In genomic region chr17:49438822-49439574, GRCm38 (mm10) we compare ENCODE assay signal across 13 mouse cellular contexts. TPM values are rescaled to one million over a fixed set of nuclear protein-coding genes. Genes with fewer than 3 reads are reported as not detected.
DNase-seq lines count a peak whose midpoint lies in the region; ATAC-seq and TF ChIP-seq lines count a peak whose summit lies in the region.
"Had no signal": no experiment of that assay in that cellular context is flagged by ENCODE, and none has a peak within 500 bp of the region (broad histone marks: within the 10 kb centered on the region; RNA-seq: fewer than 3 reads in every experiment).

No protein-coding gene starts in this region.

- no peak overlapping the region; the same call in 1 of the 2 replicates for H3K4me2 ChIP-seq in heart, embryonic 13.5 days
- H3K4me2 ChIP-seq: limb, embryonic 13.5 days had no signal

- H3K79me2 ChIP-seq in MEL (ENCODE audit: control insufficient read depth, insufficient read depth, low read length, poor library complexity), result no peaks in the 10 kb centered on the region

- TF ChIP-seq EP300 in MEL (IDR thresholded peaks at IDR 0.05; ENCODE audit: low read depth in 1 of 2, low read length in 2 of 2), result peak; percentile 71 to 85

- no peak for TF ChIP-seq CTCF in MEL (IDR thresholded peaks at IDR 0.05 in 2 of 3, conservative IDR thresholded peaks at IDR 0.05 in 1 of 3; ENCODE audit: control insufficient read depth in 1 of 3, insufficient read depth in 1 of 3, low read depth in 2 of 3, low read length in 3 of 3, poor library complexity in 1 of 3, severe bottlenecking in 1 of 3)

- no peaks in the 10 kb centered on the region for H3K27me3 ChIP-seq in heart, embryonic 13.5 days (replicated peaks)
- H3K27me3 ChIP-seq in MEL (ENCODE audit: control insufficient read depth in 1 of 2, insufficient read depth in 2 of 2, low read length in 2 of 2), result no peaks in the 10 kb centered on the region
- no peaks in the 10 kb centered on the region for H3K27me3 ChIP-seq in erythroblast, embryonic 14.5 days (ENCODE audit: control insufficient read depth)
- H3K27me3 ChIP-seq: limb, embryonic 13.5 days had no signal

- H3K36me3 ChIP-seq in heart, embryonic 13.5 days, result peaks cover 52% of the 10 kb centered on the region
- peaks cover 2 to 20% of the 10 kb centered on the region in 2 experiments; a peak in 3 of 4 replicates for H3K36me3 ChIP-seq in MEL (ENCODE audit: control insufficient read depth in 1 of 2, insufficient read depth in 2 of 2, low read length in 2 of 2)
- H3K36me3 ChIP-seq in erythroblast, embryonic 14.5 days (ENCODE audit: control insufficient read depth), result peaks cover 56% of the 10 kb centered on the region

- no peak for ATAC-seq in heart, embryonic 13.5 days (ENCODE audit: extremely low read depth, insufficient number of reproducible peaks, low FRiP score, low TSS enrichment)
- peak; percentile 87 for ATAC-seq in megakaryocyte progenitor cell, adult 5-6 weeks (replicated peaks; ENCODE audit: poor library complexity)

- no peaks in the 10 kb centered on the region for H3K9me3 ChIP-seq in heart, embryonic 13.5 days
- no peaks in the 10 kb centered on the region for H3K9me3 ChIP-seq in MEL (replicated peaks; ENCODE audit: insufficient read depth, low read length)
- peaks cover 7% of the 10 kb centered on the region for H3K9me3 ChIP-seq in erythroblast, embryonic 14.5 days (ENCODE audit: control insufficient read depth, low read length)
- H3K9me3 ChIP-seq: limb, embryonic 13.5 days; midbrain, embryonic 10.5 days had no signal

- 0 out of 2 replicates have a peak overlapping the region, but pooled peaks have one; percentile 13 for H3K9ac ChIP-seq in heart, embryonic 13.5 days
- H3K9ac ChIP-seq in MEL (ENCODE audit: control insufficient read depth, low read depth, low read length, poor library complexity, severe bottlenecking), result peak overlapping the region; percentile 25; the same call in 1 of the 2 replicates
- H3K9ac ChIP-seq: limb, embryonic 13.5 days had no signal

- no peak overlapping the region for H3K27ac ChIP-seq in heart, embryonic 13.5 days (replicated peaks)
- peak overlapping the region; percentile 69 for H3K27ac ChIP-seq in MEL (ENCODE audit: control insufficient read depth, low read depth, low read length)
- H3K27ac ChIP-seq: limb, embryonic 13.5 days; midbrain, embryonic 10.5 days had no signal

- 45% methylated on average over 12 of the region's 12 CpGs for WGBS in heart, embryonic 13.5 days

- intact Hi-C loops in heart, postnatal 25 days (cut with DNase I), result no loop called here

- H3K4me3 ChIP-seq in heart, embryonic 13.5 days, result no peak overlapping the region
- H3K4me3 ChIP-seq in MEL (ENCODE audit: control insufficient read depth in 1 of 2, insufficient read depth in 1 of 2, low read depth in 2 of 2, low read length in 2 of 2), result no peak overlapping the region
- H3K4me3 ChIP-seq in erythroblast, embryonic 14.5 days (replicated peaks), result peak overlapping the region; percentile 49
- H3K4me3 ChIP-seq: limb, embryonic 13.5 days; midbrain, embryonic 10.5 days had no signal

- H3K4me1 ChIP-seq in heart, embryonic 13.5 days, result peaks cover 15% of the 10 kb centered on the region
- H3K4me1 ChIP-seq in MEL (ENCODE audit: control insufficient read depth in 1 of 2, insufficient read depth in 2 of 2, low read length in 2 of 2), result peaks cover 9 to 27% of the 10 kb centered on the region in 2 experiments
- H3K4me1 ChIP-seq in erythroblast, embryonic 14.5 days (ENCODE audit: control insufficient read depth), result peaks cover 61% of the 10 kb centered on the region
- H3K4me1 ChIP-seq: limb, embryonic 13.5 days had no signal

- DNase-seq in heart, postnatal 25 days (ENCODE audit: low spot score), result no peak
- DNase-seq in MEL (ENCODE audit: low read depth, low spot score), result peak; percentile 79
- no peak for DNase-seq in left cerebral cortex, adult 11 months (ENCODE audit: low spot score)
- DNase-seq in embryo, embryonic 9.5 days (ENCODE audit: extremely low spot score), result no peak
- DNase-seq in embryo, embryonic 10.5 days (ENCODE audit: low spot score), result no peak
- DNase-seq: adrenal gland, postnatal 25 days; cerebellum, adult 8-10 months; kidney, adult 11 months had no signal

- TF ChIP-seq POLR2A in MEL (IDR thresholded peaks at IDR 0.05; ENCODE audit: control insufficient read depth in 1 of 2, insufficient read depth in 1 of 2, low read depth in 1 of 2, low read length in 2 of 2, poor library complexity in 1 of 2), result no peak

- TF ChIP-seq RAD21 in MEL (IDR thresholded peaks at IDR 0.05; ENCODE audit: low read depth, low read length), result no peak

TF ChIP-seq in MEL, 35 proteins besides CTCF, POLR2A, EP300 and RAD21:
- TF ChIP-seq NELFE (IDR thresholded peaks at IDR 0.05; ENCODE audit: low read depth, low read length) (peak; percentile 15; the same call in 1 of the 2 replicates), ZNF384 (IDR thresholded peaks at IDR 0.05; ENCODE audit: low read depth, low read length) (no peak), MXI1 (IDR thresholded peaks at IDR 0.05; ENCODE audit: low read depth, low read length) (no peak; the same call in 1 of the 2 replicates), GABPA (IDR thresholded peaks at IDR 0.05; ENCODE audit: low read depth, low read length) (no peak), MAZ (IDR thresholded peaks at IDR 0.05; ENCODE audit: low read depth, low read length) (no peak), POLR2AphosphoS5 (IDR thresholded peaks at IDR 0.05; ENCODE audit: borderline replicate concordance, low read depth, low read length) (no peak), TAL1 (IDR thresholded peaks at IDR 0.05; ENCODE audit: low read length) (peak; percentile 87), ETS1 (IDR thresholded peaks at IDR 0.05; ENCODE audit: low read depth, low read length) (peak; percentile 37), MYB (IDR thresholded peaks at IDR 0.05; ENCODE audit: low read depth, low read length) (peak; percentile 57; the same call in 1 of the 2 replicates), RCOR1 (IDR thresholded peaks at IDR 0.05; ENCODE audit: low read depth, low read length) (peak; percentile 45; the same call in 1 of the 2 replicates), MYC (IDR thresholded peaks at IDR 0.05; ENCODE audit: low read depth, low read length) (no peak), USF2 (IDR thresholded peaks at IDR 0.05; ENCODE audit: borderline replicate concordance in 1 of 2, insufficient read depth in 1 of 2, low read depth in 1 of 2, low read length in 2 of 2) (no peak), JUND (IDR thresholded peaks at IDR 0.05; ENCODE audit: low read depth, low read length) (no peak), MAFK (IDR thresholded peaks at IDR 0.05; ENCODE audit: borderline replicate concordance, low read depth, low read length) (no peak), SIN3A (IDR thresholded peaks at IDR 0.05; ENCODE audit: low read length) (0 out of 2 replicates have a peak, but pooled peaks have one; percentile 37), BHLHE40 (IDR thresholded peaks at IDR 0.05; ENCODE audit: borderline replicate concordance, low read depth, low read length) (no peak), MEF2A (IDR thresholded peaks at IDR 0.05; ENCODE audit: extremely low read depth, insufficient replicate concordance, low read depth, low read length, poor library complexity, severe bottlenecking) (no peak), E2F4 (IDR thresholded peaks at IDR 0.05; ENCODE audit: borderline replicate concordance, low read depth, low read length) (no peak), USF1 (IDR thresholded peaks at IDR 0.05; ENCODE audit: low read depth, low read length) (no peak), TBP (IDR thresholded peaks at IDR 0.05; ENCODE audit: low read depth, low read length) (0 out of 2 replicates have a peak, but pooled peaks have one; percentile 41), ZMIZ1 (IDR thresholded peaks at IDR 0.05; ENCODE audit: low read depth, low read length) (0 out of 2 replicates have a peak, but pooled peaks have one; percentile 44), POLR2AphosphoS2 (IDR thresholded peaks at IDR 0.05; ENCODE audit: low read length) (no peak), NRF1 (IDR thresholded peaks at IDR 0.05; ENCODE audit: insufficient read depth, low read depth, low read length, poor library complexity, severe bottlenecking) (no peak), CHD1 (IDR thresholded peaks at IDR 0.05; ENCODE audit: low read depth, low read length) (no peak), ELF1 (IDR thresholded peaks at IDR 0.05; ENCODE audit: low read depth, low read length) (no peak), MAX (IDR thresholded peaks at IDR 0.05; ENCODE audit: low read length) (peak; percentile 16; the same call in 1 of the 2 replicates), GATA1 (IDR thresholded peaks at IDR 0.05; ENCODE audit: low read depth, low read length) (peak; percentile 70), TCF12 (IDR thresholded peaks at IDR 0.05; ENCODE audit: low read depth, low read length) (peak; percentile 72), KAT2A (conservative IDR thresholded peaks at IDR 0.05; ENCODE audit: low read depth, low read length) (no peak)

RNA-seq across cellular contexts. Expression of gene Mocs1, which starts 10.8 kb away (rescaled TPM):
- polyA plus RNA-seq in heart, embryonic 13.5 days (2015; fragmentation: Nextera tagmentation; extraction: Ambion mirVana), result 5.0 and 5.9 TPM in 2 replicates
- total RNA-seq in heart, postnatal 25 days (2021), result 10 to 100 TPM; 20.8 to 21.4 TPM
- 6.7 and 7.8 TPM in 2 replicates for total RNA-seq in MEL (2012; rRNA removed)
- polyA plus RNA-seq in MEL (2012; ENCODE audit: insufficient read depth in 1 of 2, insufficient read length in 2 of 2, low read depth in 1 of 2, low replicate concordance in 2 of 2, missing spikeins in 1 of 2), result 10 to 100 TPM in 1 of 2 experiments, not detected in 1; 24.6 TPM
- polyA plus RNA-seq in erythroblast, embryonic 14.5 days (2012), result 0.95 and 1.4 TPM in 2 replicates
- total RNA-seq in megakaryocyte progenitor cell, adult 5-6 weeks (2015), result 31.7 and 35.7 TPM in 2 replicates
- total RNA-seq in megakaryocyte progenitor cell, adult 5-6 weeks (2017), result 13.8 and 15.7 TPM in 2 replicates
